Mouse (Mus musculus) lung, postnatal 0 days (tissue): ENCODE measurements around the gene Pnkd. TPM values are rescaled to one million over a fixed set of nuclear protein-coding genes. Genes with fewer than 3 reads are reported as not detected.

ENCODE experiments used
- ATAC-seq: fragments of 200-750 bp; cut with Nextera tagmentation; 2 replicates; pipeline ENCODE4 v1.8.0; 2017; ENCODE audit warnings: moderate library complexity
- DNase-seq: peaks from one replicate; pipeline ENCODE4 v3.0.0-alpha.2; 2016; ENCODE audit warnings: low spot score
- H3K27ac ChIP-seq: fragments of 300-500 bp; sonication (generic); 2 replicates; pipeline ENCODE4 v1.5.1; 2014; ENCODE audit warnings: antibody characterized with exemption, mild to moderate bottlenecking, low read length, mixed read lengths
- H3K27me3 ChIP-seq: fragments of 300-500 bp; sonication (generic); replicated peaks from 2 replicates; pipeline ENCODE4 v1.6.1; 2014; ENCODE audit warnings: low read length, mixed read lengths; ENCODE audit not compliant: insufficient read depth
- H3K36me3 ChIP-seq: fragments of 300-500 bp; sonication (generic); 2 replicates; pipeline ENCODE4 v1.6.1; 2014; ENCODE audit warnings: low read length, mixed read lengths; ENCODE audit not compliant: insufficient read depth
- H3K4me1 ChIP-seq: fragments of 300-500 bp; sonication (generic); 2 replicates; pipeline ENCODE4 v1.6.1; 2014; ENCODE audit warnings: antibody characterized with exemption, low read depth, low read length, mixed read lengths; ENCODE audit not compliant: insufficient read depth
- H3K4me2 ChIP-seq: fragments of 300-500 bp; sonication (generic); replicated peaks from 2 replicates; pipeline ENCODE4 v1.6.1; 2014; ENCODE audit warnings: low read depth, mild to moderate bottlenecking, low read length, moderate library complexity, mixed read lengths
- H3K4me3 ChIP-seq: fragments of 300-500 bp; sonication (generic); 2 replicates; pipeline ENCODE4 v1.5.1; 2014; ENCODE audit warnings: low read depth, low read length
- H3K9ac ChIP-seq: fragments of 300-500 bp; sonication (generic); replicated peaks from 2 replicates; pipeline ENCODE4 v1.6.1; 2014; ENCODE audit warnings: low read depth, mild to moderate bottlenecking
- H3K9me3 ChIP-seq: fragments of 300-500 bp; sonication (generic); 2 replicates; pipeline ENCODE4 v1.6.1; 2016; ENCODE audit warnings: low read length, mixed read lengths
- CTCF ChIP-seq: IDR thresholded peaks from 2 replicates; pipeline ENCODE4 v1.5.1; 2016; ENCODE audit warnings: antibody characterized with exemption, mild to moderate bottlenecking
- EP300 ChIP-seq: IDR thresholded peaks from 2 replicates; pipeline ENCODE4 v1.6.1; 2016; ENCODE audit warnings: antibody characterized with exemption, mild to moderate bottlenecking, control low read depth
- WGBS: fragments of 180-500 bp; shearing (Covaris S2); extraction: QIAGEN DNeasy Blood & Tissue Kit; methylation state at CpG from one replicate; pipeline ENCODE4 v1.1.7; 2014; 5-methylcytosine and 5-hydroxymethylcytosine counted together
- polyA plus RNA-seq: library from polyadenylated mRNA; unstranded; fragments of >200 nt; fragmentation: Nextera tagmentation; extraction: Ambion mirVana; gene quantifications from 2 replicates; pipeline ENCODE4 v1.2.1, GENCODE M21; 2015

The Pnkd gene
- polyA plus RNA-seq, 1 experiment from 2014 or later, result 88.7 TPM

GRCm38 (mm10) chr1:74292331-74293020 lies 7.7 kb downstream of the Pnkd start:
- ATAC-seq (no peak), DNase-seq (no peak)
- H3K27ac ChIP-seq, result no peak overlapping the region
- H3K4me2 ChIP-seq, result no peak overlapping the region
- no peak overlapping the region for H3K9ac ChIP-seq
- TF ChIP-seq EP300 (no peak), CTCF (no peak)
- no peaks in the 10 kb centered on the region for H3K9me3 ChIP-seq
- peaks cover 42% of the 10 kb centered on the region; the same call in 1 of the 2 replicates for H3K36me3 ChIP-seq
- WGBS, result 84% methylated on average over 11 of the region's 11 CpGs
- no peaks in the 10 kb centered on the region for H3K27me3 ChIP-seq
- no peak overlapping the region for H3K4me3 ChIP-seq
- H3K4me1 ChIP-seq, result peaks cover 48% of the 10 kb centered on the region

DNA sequence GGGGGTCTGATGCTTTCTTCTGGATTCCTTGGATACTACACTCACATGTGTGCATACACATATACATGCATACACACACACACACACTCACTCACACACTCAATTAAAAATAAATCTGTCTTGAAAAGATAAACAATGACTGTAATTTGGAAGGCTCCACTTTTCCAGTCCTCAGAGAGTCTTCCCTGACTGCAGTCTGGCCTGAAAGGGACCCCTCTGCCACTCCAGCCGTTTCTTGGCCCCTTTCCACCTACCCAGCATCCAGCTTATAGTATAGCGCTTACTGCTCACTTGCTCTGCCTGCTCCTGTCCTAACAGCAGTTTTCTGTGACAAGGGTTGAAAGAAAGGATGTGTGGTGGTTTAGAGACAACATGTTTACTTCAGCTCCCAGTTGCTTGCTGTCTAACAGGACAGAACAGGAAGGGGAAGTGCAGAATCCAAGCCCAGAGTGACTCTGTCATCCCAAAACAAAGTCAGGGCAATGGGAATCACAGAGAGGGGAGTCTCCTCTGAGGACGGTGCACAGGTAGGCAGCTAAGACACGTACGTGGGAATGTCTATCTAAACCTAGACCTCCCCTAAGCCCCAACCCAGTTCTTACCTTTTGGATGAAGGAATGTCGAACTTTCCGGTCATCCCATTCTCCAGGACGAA lies 8.7 kb downstream of the Pnkd start:
- peaks cover 36% of the 10 kb centered on the region; the same call in 1 of the 2 replicates for H3K36me3 ChIP-seq
- TF ChIP-seq CTCF (no peak), EP300 (peak; percentile 25; the same call in 1 of the 2 replicates)
- ATAC-seq, result no peak
- peak overlapping the region; percentile 75 for H3K27ac ChIP-seq
- WGBS, result 71% methylated on average over 8 of the region's 8 CpGs
- peaks cover 57% of the 10 kb centered on the region for H3K4me1 ChIP-seq
- no peaks in the 10 kb centered on the region for H3K27me3 ChIP-seq
- no peak overlapping the region for H3K9ac ChIP-seq
- DNase-seq, result peak; percentile 55
- no peak overlapping the region for H3K4me2 ChIP-seq
- H3K4me3 ChIP-seq, result no peak overlapping the region
- H3K9me3 ChIP-seq, result no peaks in the 10 kb centered on the region

- H3K4me2 ChIP-seq, result no peak overlapping the region
- peaks cover 29% of the 10 kb centered on the region; the same call in 1 of the 2 replicates for H3K36me3 ChIP-seq
- TF ChIP-seq CTCF (no peak), EP300 (no peak)
- H3K4me1 ChIP-seq, result peaks cover 57% of the 10 kb centered on the region
- H3K9ac ChIP-seq, result no peak overlapping the region
- no peaks in the 10 kb centered on the region for H3K9me3 ChIP-seq
- H3K27ac ChIP-seq, result peak overlapping the region; percentile 75
- H3K27me3 ChIP-seq, result no peaks in the 10 kb centered on the region
- DNase-seq (no peak), ATAC-seq (no peak)
- 61% methylated on average over 3 of the region's 3 CpGs for WGBS
- H3K4me3 ChIP-seq, result no peak overlapping the region
Measured at GRCm38 (mm10) chr1:74294090-74294643, 9.4 kb downstream of the Pnkd start.

GRCm38 (mm10) chr1:74294733-74295455 lies 10.2 kb downstream of the Pnkd start:
- no peak for ATAC-seq
- no peak overlapping the region for H3K4me3 ChIP-seq
- 64% methylated on average over 6 of the region's 6 CpGs for WGBS

DNA sequence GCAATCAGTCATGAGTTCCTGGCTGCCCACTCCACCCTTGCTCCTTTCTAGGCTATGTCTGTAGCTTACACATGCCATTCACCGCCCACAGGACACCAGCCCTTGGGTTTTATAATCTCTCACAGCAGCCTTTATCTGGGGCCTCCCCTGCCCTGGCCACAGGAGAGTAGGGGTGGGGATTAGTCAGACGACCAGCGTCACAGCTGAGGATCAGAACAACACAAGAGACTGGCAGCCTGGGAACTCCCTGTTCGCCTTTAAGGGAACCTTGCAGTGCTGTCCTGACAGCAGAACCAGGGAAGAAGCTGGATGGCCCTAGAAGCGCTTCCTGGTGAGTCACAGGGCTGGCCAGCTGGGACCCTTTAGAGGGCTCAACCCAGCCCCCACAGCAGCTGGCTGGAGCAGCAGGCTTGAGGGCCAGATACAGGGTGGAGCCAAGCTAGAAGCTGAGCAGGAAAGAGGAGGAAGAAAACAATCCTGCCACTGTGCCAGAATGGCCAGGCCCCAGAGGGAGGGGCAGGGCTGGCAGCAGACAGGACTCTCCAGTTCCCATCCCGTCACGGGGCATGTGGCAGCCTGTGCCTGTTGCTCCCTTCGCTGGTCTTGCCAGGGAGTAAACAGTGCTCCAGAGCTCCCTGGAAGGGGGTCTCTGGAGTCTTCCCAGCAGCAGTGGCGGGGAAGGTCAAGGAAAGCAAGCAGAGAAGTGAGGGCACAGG lies 10.9 kb downstream of the Pnkd start:
- ATAC-seq (peak; percentile 88), DNase-seq (peak; percentile 99)
- peak overlapping the region; percentile 35; the same call in 1 of the 2 replicates for H3K9ac ChIP-seq
- no peaks in the 10 kb centered on the region for H3K27me3 ChIP-seq
- H3K4me3 ChIP-seq, result peak overlapping the region; percentile 16
- peaks cover 66% of the 10 kb centered on the region for H3K4me1 ChIP-seq
- H3K4me2 ChIP-seq, result peak overlapping the region; percentile 59
- H3K27ac ChIP-seq, result peak overlapping the region; percentile 99
- no peaks in the 10 kb centered on the region for H3K9me3 ChIP-seq
- H3K36me3 ChIP-seq, result peaks cover 25% of the 10 kb centered on the region; the same call in 1 of the 2 replicates
- peak; percentile 97 for TF ChIP-seq EP300
- TF ChIP-seq CTCF, result no peak; the same call in 1 of the 2 replicates
- 2% methylated on average over 9 of the region's 9 CpGs for WGBS

More at GRCm38 (mm10) chr1:74294733-74295455, 10.2 kb downstream of the Pnkd start:
- peaks cover 25% of the 10 kb centered on the region; the same call in 1 of the 2 replicates for H3K36me3 ChIP-seq
- peak overlapping the region; percentile 99 for H3K27ac ChIP-seq
- no peak overlapping the region for H3K9ac ChIP-seq
- peaks cover 63% of the 10 kb centered on the region for H3K4me1 ChIP-seq
- no peaks in the 10 kb centered on the region for H3K27me3 ChIP-seq
- TF ChIP-seq EP300, result no peak
- TF ChIP-seq CTCF, result peak; percentile 22
- H3K9me3 ChIP-seq, result no peaks in the 10 kb centered on the region
- peak overlapping the region; percentile 59 for H3K4me2 ChIP-seq
- no peak for DNase-seq
